Mouse (Mus musculus) small intestine, adult 2 months (tissue): ENCODE data around the gene Tmem88b. TPM values are rescaled to one million over a fixed set of nuclear protein-coding genes. Genes with fewer than 3 reads are reported as not detected.

Experiments used
- H3K27ac ChIP-seq: fragments of 200-500 bp; 2 replicates; pipeline ENCODE4 v1.5.1; 2012; ENCODE audit warnings: low read depth, low read length, control low read depth, inconsistent platforms; ENCODE audit not compliant: insufficient read depth
- H3K27me3 ChIP-seq: fragments of 200-500 bp; 2 replicates; pipeline ENCODE4 v1.6.1; 2012; ENCODE audit warnings: mild to moderate bottlenecking, moderate library complexity, low read length, inconsistent platforms; ENCODE audit not compliant: control insufficient read depth, insufficient read depth
- H3K36me3 ChIP-seq: fragments of 200-500 bp; 2 replicates; pipeline ENCODE4 v1.6.1; 2012; ENCODE audit warnings: mild to moderate bottlenecking, low read length, control low read depth, inconsistent platforms; ENCODE audit not compliant: control insufficient read depth, insufficient read depth
- H3K4me1 ChIP-seq: fragments of 200-500 bp; 2 replicates; pipeline ENCODE4 v1.6.1; 2012; ENCODE audit warnings: low read length, inconsistent platforms, mixed read lengths; ENCODE audit not compliant: control insufficient read depth, insufficient read depth, insufficient read length
- H3K4me3 ChIP-seq: fragments of 200-500 bp; 2 replicates; pipeline ENCODE4 v1.5.1; 2012; ENCODE audit warnings: low read depth, mild to moderate bottlenecking, control low read depth, inconsistent platforms, low read length, moderate library complexity
- CTCF ChIP-seq: fragments of 200-500 bp; IDR thresholded peaks from 2 replicates; pipeline ENCODE4 v1.5.1; 2012; ENCODE audit warnings: low read depth, mild to moderate bottlenecking, control low read depth, inconsistent platforms, low read length, moderate library complexity, mixed read lengths; ENCODE audit not compliant: insufficient replicate concordance, insufficient read length; ENCODE audit errors: extremely low read depth
- POLR2A ChIP-seq: fragments of 200-500 bp; IDR thresholded peaks from 2 replicates; pipeline ENCODE4 v1.6.1; 2012; ENCODE audit warnings: low read depth, mild to moderate bottlenecking, control low read depth, inconsistent platforms, low read length, moderate library complexity
- WGBS: fragments of 180-500 bp; shearing (Covaris S2); methylation state at CpG from one replicate; pipeline ENCODE4 v1.1.7; 2018; 5-methylcytosine and 5-hydroxymethylcytosine counted together
- polyA plus RNA-seq: library from polyadenylated mRNA; depleted of rRNA; stranded (reverse); fragments of >200 nt; gene quantifications from 2 replicates; pipeline ENCODE4 v1.2.3, GENCODE M21; 2012

Tmem88b gene
- polyA plus RNA-seq, 1 experiment: 2.6 TPM

DNA sequence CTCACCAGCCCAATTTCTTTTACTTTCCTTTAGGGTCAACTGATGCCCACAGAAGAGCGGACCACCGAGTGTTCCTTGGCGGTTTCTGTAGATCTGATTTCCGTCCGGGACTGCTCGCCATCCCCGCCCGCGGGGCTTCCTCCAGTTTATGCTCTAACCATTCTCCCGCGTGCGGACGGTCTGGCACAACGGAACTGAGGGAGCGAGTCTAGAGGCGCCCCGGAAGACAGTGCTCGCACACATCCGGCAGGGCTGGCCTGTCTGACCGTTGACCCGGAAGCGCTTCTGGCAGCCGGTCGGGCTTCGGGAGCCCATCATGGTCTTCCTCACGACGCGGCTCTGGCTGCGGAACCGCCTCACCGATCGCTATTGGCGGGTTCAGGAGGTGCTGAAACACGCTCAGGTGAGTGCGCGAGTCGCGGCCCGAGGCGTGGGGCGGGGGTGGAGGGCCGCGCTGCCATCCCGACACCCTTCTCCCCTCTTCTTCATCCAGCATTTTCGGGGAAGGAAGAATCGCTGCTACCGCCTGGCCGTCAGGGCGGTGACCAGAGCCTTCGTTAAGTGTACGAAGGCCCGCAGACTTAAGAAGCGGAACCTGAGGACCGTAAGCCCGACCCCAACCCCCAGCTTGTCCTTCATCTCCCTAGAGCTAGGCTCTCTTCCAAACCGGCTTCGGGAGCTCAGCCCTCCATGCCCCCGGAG is 17.8 kb upstream of the Tmem88b start:
- TF ChIP-seq CTCF (0 out of 2 replicates have a peak, but pooled peaks have one; percentile 8), POLR2A (peak; percentile 68)
- Histone ChIP-seq H3K4me1 (peaks cover 3% of the 10 kb centered on the region; the same call in 1 of the 2 replicates), H3K27me3 (no peaks in the 10 kb centered on the region), H3K27ac (peak overlapping the region; percentile 12; the same call in 1 of the 2 replicates), H3K4me3 (peak overlapping the region; percentile 73), H3K36me3 (peaks cover 16% of the 10 kb centered on the region)
- WGBS: under 1% methylated on average over 55 of the region's 58 CpGs

GRCm38 (mm10) chr4:155802741-155803339 is 17.2 kb upstream of the Tmem88b start, which contains the start of gene Mrpl20:
Gene Mrpl20 (plus strand): TSS chr4:155802878.
- Histone ChIP-seq H3K4me1 (peaks cover 3% of the 10 kb centered on the region; the same call in 1 of the 2 replicates), H3K27ac (peak within 1 kb of the TSS; percentile 12; the same call in 1 of the 2 replicates), H3K4me3 (peak within 1 kb of the TSS; percentile 73), H3K27me3 (no peaks in the 10 kb centered on the region), H3K36me3 (peaks cover 10% of the 10 kb centered on the region)
- TF ChIP-seq POLR2A: no peak
- TF ChIP-seq CTCF: no peak
- WGBS: 8% methylated on average over 12 of the region's 12 CpGs

DNA sequence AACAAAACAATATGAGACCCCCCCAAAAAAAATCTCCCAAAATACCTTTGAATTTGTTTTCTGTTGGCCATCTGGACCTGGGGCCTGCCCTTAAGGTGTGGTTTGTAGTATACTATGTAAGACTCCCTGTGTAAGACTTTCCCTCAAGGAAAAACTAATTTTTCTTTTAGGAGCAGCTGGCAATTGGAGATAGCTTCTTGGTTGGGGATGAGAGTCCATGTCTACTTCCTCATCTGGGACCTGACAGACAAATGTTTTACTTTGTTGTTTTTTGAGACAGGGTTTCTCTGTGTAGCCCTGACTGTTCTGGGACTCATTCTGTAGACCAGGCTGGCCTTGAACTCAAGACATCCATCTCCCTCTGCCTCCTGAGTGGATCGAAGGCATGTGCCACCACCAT is 16.4 kb upstream of the Tmem88b start:
- H3K27ac ChIP-seq: no peak overlapping the region
- no peaks in the 10 kb centered on the region for H3K27me3 ChIP-seq
- WGBS: 91% methylated on average over 1 of the region's 1 CpGs
- H3K4me1 ChIP-seq: peaks cover 3% of the 10 kb centered on the region; the same call in 1 of the 2 replicates
- TF ChIP-seq POLR2A: no peak
- no peak for TF ChIP-seq CTCF
- peaks cover 4% of the 10 kb centered on the region for H3K36me3 ChIP-seq
- H3K4me3 ChIP-seq: no peak overlapping the region

GRCm38 (mm10) chr4:155793730-155794129 is 8.1 kb upstream of the Tmem88b start:
- no peaks in the 10 kb centered on the region for H3K27me3 ChIP-seq
- no peak overlapping the region for H3K4me3 ChIP-seq
- no peak overlapping the region for H3K27ac ChIP-seq
- 62% methylated on average over 2 of the region's 2 CpGs for WGBS
- TF ChIP-seq POLR2A: no peak
- H3K4me1 ChIP-seq: no peaks in the 10 kb centered on the region
- no peaks in the 10 kb centered on the region for H3K36me3 ChIP-seq

GRCm38 (mm10) chr4:155791240-155791933 is 5.7 kb upstream of the Tmem88b start:
- no peak overlapping the region for H3K27ac ChIP-seq
- no peaks in the 10 kb centered on the region for H3K27me3 ChIP-seq
- WGBS: 86% methylated on average over 24 of the region's 24 CpGs
- no peaks in the 10 kb centered on the region for H3K4me1 ChIP-seq
- no peaks in the 10 kb centered on the region for H3K36me3 ChIP-seq
- H3K4me3 ChIP-seq: no peak overlapping the region
- TF ChIP-seq CTCF: no peak
- no peak for TF ChIP-seq POLR2A

GRCm38 (mm10) chr4:155790650-155791161 is 5.0 kb upstream of the Tmem88b start:
- Histone ChIP-seq H3K36me3 (no peaks in the 10 kb centered on the region), H3K27me3 (no peaks in the 10 kb centered on the region), H3K27ac (no peak overlapping the region), H3K4me3 (no peak overlapping the region), H3K4me1 (no peaks in the 10 kb centered on the region)
- no peak for TF ChIP-seq CTCF
- no peak for TF ChIP-seq POLR2A
- WGBS: 42% methylated on average over 3 of the region's 3 CpGs
